Mouse (Mus musculus) heart, adult 2 months (tissue): Measurements from ENCODE around the gene Inca1. TPM values are rescaled to one million over a fixed set of nuclear protein-coding genes. Genes with fewer than 3 reads are reported as not detected.

Experiments
- DNase-seq, 2 experiments: peaks; one replicate each; pipeline ENCODE4 v3.0.0; 2021
- H3K27ac ChIP-seq: fragments of 200-600 bp; 2 replicates; pipeline ENCODE4 v1.8.1; 2022
- H3K27me3 ChIP-seq: fragments of 200-500 bp; 2 replicates; pipeline ENCODE4 v1.6.1; 2012; ENCODE audit warnings: mild to moderate bottlenecking, low read length, inconsistent platforms, mixed read lengths; ENCODE audit not compliant: control insufficient read depth, insufficient read depth
- H3K36me3 ChIP-seq: fragments of 200-500 bp; 2 replicates; pipeline ENCODE4 v1.6.1; 2012; ENCODE audit warnings: low read length, inconsistent platforms; ENCODE audit not compliant: control insufficient read depth, insufficient read depth
- H3K4me1 ChIP-seq: fragments of 200-500 bp; 2 replicates; pipeline ENCODE4 v1.6.1; 2011; ENCODE audit warnings: low read length; ENCODE audit not compliant: control insufficient read depth, insufficient read depth
- H3K4me3 ChIP-seq: fragments of 200-600 bp; 2 replicates; pipeline ENCODE4 v1.8.1; 2022
- H3K79me2 ChIP-seq: fragments of 200-500 bp; replicated peaks from 2 replicates; pipeline ENCODE4 v1.6.1; 2012; ENCODE audit warnings: mild to moderate bottlenecking, inconsistent platforms, low read length, moderate library complexity, mixed read lengths; ENCODE audit not compliant: control insufficient read depth, insufficient read depth
- H3K9ac ChIP-seq: fragments of 200-500 bp; 2 replicates; pipeline ENCODE4 v1.6.1; 2012; ENCODE audit warnings: low read depth, mild to moderate bottlenecking, control low read depth, inconsistent platforms, low read length, mixed read lengths
- CTCF ChIP-seq: fragments of 200-600 bp; IDR thresholded peaks from 2 replicates; pipeline ENCODE4 v1.8.1; 2022; ENCODE audit warnings: antibody characterized with exemption, mild to moderate bottlenecking, moderate library complexity
- EP300 ChIP-seq: fragments of 200-500 bp; IDR thresholded peaks from 2 replicates; pipeline ENCODE4 v1.6.1; 2011; ENCODE audit warnings: low read depth, low read length, control low read depth; ENCODE audit not compliant: insufficient read depth
- POLR2A ChIP-seq: fragments of 200-500 bp; IDR thresholded peaks from 2 replicates; pipeline ENCODE4 v1.6.1; 2011; ENCODE audit warnings: mild to moderate bottlenecking, low read depth, low read length, control low read depth; ENCODE audit not compliant: insufficient read depth
- WGBS: fragments of 180-500 bp; shearing (Covaris S2); methylation state at CpG from one replicate; pipeline ENCODE4 v1.1.7; 2018; 5-methylcytosine and 5-hydroxymethylcytosine counted together
- intact Hi-C: fragments of 180-260 bp; cut with DNase I; formaldehyde crosslinking; loops from one replicate; pipeline ENCODE4 v1.15.1; 2025
- polyA plus RNA-seq: library from polyadenylated mRNA; depleted of rRNA; stranded (reverse); fragments of >200 nt; gene quantifications from 2 replicates; pipeline ENCODE4 v1.2.3, GENCODE M21; 2012
- total RNA-seq, 2 experiments: library from RNA; stranded (reverse); gene quantifications; 2 replicates each; pipeline ENCODE4 v1.2.3; 2021

Gene Inca1
- total and polyA plus RNA-seq, 3 experiments: 4.6 to 6.9 (median 6.3) TPM

- peak within 1 kb of the TSS; percentile 77 for H3K9ac ChIP-seq
- peak within 1 kb of the TSS; percentile 100 for H3K4me3 ChIP-seq
- 42% methylated on average over 3 of the region's 3 CpGs for WGBS
- intact Hi-C loops: no loop called here
- H3K79me2 ChIP-seq: peaks cover 4% of the 10 kb centered on the region
- peak within 1 kb of the TSS; percentile 99 for H3K27ac ChIP-seq
- TF ChIP-seq POLR2A (peak; percentile 65), EP300 (no peak), CTCF (no peak)
- H3K27me3 ChIP-seq: no peaks in the 10 kb centered on the region
- H3K36me3 ChIP-seq: peaks cover 14% of the 10 kb centered on the region
- DNase-seq: peak in 1 of 2 experiments; percentile 51
- peaks cover 1% of the 10 kb centered on the region; the same call in 1 of the 2 replicates for H3K4me1 ChIP-seq
These were observed 43.0 kb downstream of the Inca1 start, which contains the start of gene Eno3 for GRCm38 (mm10) chr11:70656964-70657363. TSS of gene Eno3 (plus strand) at chr11:70657202.

GRCm38 (mm10) chr11:70656456-70656927, 43.5 kb downstream of the Inca1 start:
- peaks cover 14% of the 10 kb centered on the region for H3K36me3 ChIP-seq
- H3K4me1 ChIP-seq: peaks cover 3% of the 10 kb centered on the region; the same call in 1 of the 2 replicates
- WGBS: 16% methylated on average over 16 of the region's 16 CpGs
- no peak for TF ChIP-seq CTCF
- TF ChIP-seq POLR2A: peak; percentile 62
- TF ChIP-seq EP300: no peak
- intact Hi-C loops: no loop called here
- peak overlapping the region; percentile 99 for H3K27ac ChIP-seq
- H3K79me2 ChIP-seq: peaks cover 4% of the 10 kb centered on the region
- DNase-seq: peak; percentile 81 to 86
- H3K4me3 ChIP-seq: peak overlapping the region; percentile 100
- H3K9ac ChIP-seq: peak overlapping the region; percentile 13
- no peaks in the 10 kb centered on the region for H3K27me3 ChIP-seq

GRCm38 (mm10) chr11:70655571-70656455, 44.1 kb downstream of the Inca1 start:
- H3K27me3 ChIP-seq: no peaks in the 10 kb centered on the region
- peaks cover 17% of the 10 kb centered on the region for H3K36me3 ChIP-seq
- H3K9ac ChIP-seq: peak overlapping the region; percentile 77
- 2% methylated on average over 61 of the region's 61 CpGs for WGBS
- TF ChIP-seq CTCF (no peak), POLR2A (no peak; the same call in 1 of the 2 replicates)
- intact Hi-C loops: loop anchor here (2.0 kb wide), 1 partner anchor 13 kb away; the partner anchor contains the start of gene Spag7
- peak overlapping the region; percentile 100 for H3K4me3 ChIP-seq
- peak; percentile 82 to 83 for DNase-seq
- H3K4me1 ChIP-seq: peaks cover 3% of the 10 kb centered on the region; the same call in 1 of the 2 replicates
- peaks cover 4% of the 10 kb centered on the region for H3K79me2 ChIP-seq
- H3K27ac ChIP-seq: peak overlapping the region; percentile 99

- DNase-seq: peak; percentile 89 to 90
- 1% methylated on average over 48 of the region's 48 CpGs for WGBS
- Histone ChIP-seq H3K4me3 (peak overlapping the region; percentile 100), H3K27me3 (no peaks in the 10 kb centered on the region), H3K9ac (peak overlapping the region; percentile 77), H3K79me2 (peaks cover 4% of the 10 kb centered on the region), H3K27ac (peak overlapping the region; percentile 99), H3K36me3 (peaks cover 19% of the 10 kb centered on the region), H3K4me1 (peaks cover 3% of the 10 kb centered on the region; the same call in 1 of the 2 replicates)
- TF ChIP-seq EP300: 0 out of 2 replicates have a peak, but pooled peaks have one; percentile 55
- no peak for TF ChIP-seq CTCF
- TF ChIP-seq POLR2A: peak; percentile 79
- intact Hi-C loops: loop anchor here (2.0 kb wide), 1 partner anchor 14 kb away; the partner anchor contains the start of gene Spag7
These were observed 44.9 kb downstream of the Inca1 start for GRCm38 (mm10) chr11:70654923-70655570.

- WGBS: under 1% methylated on average over 56 of the region's 61 CpGs
- intact Hi-C loops: loop anchor here (2.0 kb wide), 1 partner anchor 14 kb away; the partner anchor contains the start of gene Spag7
These were observed 45.6 kb downstream of the Inca1 start, which contains the start of gene Pfn1 for GRCm38 (mm10) chr11:70654198-70654922. TSS of gene Pfn1 (minus strand) at chr11:70654644.

More at GRCm38 (mm10) chr11:70654198-70654922, 45.6 kb downstream of the Inca1 start, which contains the start of gene Pfn1:
- TF ChIP-seq POLR2A: peak; percentile 86
- TF ChIP-seq CTCF: no peak
- TF ChIP-seq EP300: no peak
- Histone ChIP-seq H3K79me2 (peaks cover 4% of the 10 kb centered on the region), H3K27me3 (no peaks in the 10 kb centered on the region), H3K27ac (peak within 1 kb of the TSS; percentile 99), H3K36me3 (peaks cover 22% of the 10 kb centered on the region), H3K9ac (peak within 1 kb of the TSS; percentile 98), H3K4me1 (peaks cover 3% of the 10 kb centered on the region; the same call in 1 of the 2 replicates), H3K4me3 (peak within 1 kb of the TSS; percentile 100)
- peak; percentile 82 to 85 for DNase-seq
